Mouse (Mus musculus) neutrophil, adult 65 days (primary cell): ENCODE results near the gene Gm8127. TPM values are rescaled to one million over a fixed set of nuclear protein-coding genes. Genes with fewer than 3 reads are reported as not detected.

Experiments used
- total RNA-seq: library from RNA; stranded (reverse); gene quantifications from 2 replicates; pipeline ENCODE4 v1.2.4, GENCODE M21; 2023

Gene Gm8127
- not detected in 2 replicates for total RNA-seq

GRCm38 (mm10) chr14:43293503-43293902 is at the start of gene Gm8127:
Gm8127 (minus strand) TSS chr14:43293832.

GRCm38 (mm10) chr14:43274986-43275511 is 18.6 kb downstream of the Gm8127 start, which contains the start of gene Gm9732:
Gm9732 (plus strand) TSS chr14:43275036.

GRCm38 (mm10) chr14:43258349-43258748 is 35.3 kb downstream of the Gm8127 start, which contains the start of gene Gm8126:
Gm8126 (plus strand) TSS chr14:43258649.

Other genes with a start within 250 kb of the Gm8127 start
- not detected in 2 replicates for gene Gm8094, start 217.2 kb downstream of the Gm8127 start, total RNA-seq
- gene Gm8104, start 193.2 kb downstream of the Gm8127 start, total RNA-seq, result not detected in 2 replicates
- gene Gm7233, start 114.0 kb downstream of the Gm8127 start, total RNA-seq, result not detected in 2 replicates
- not detected in 2 replicates for gene Gm8122, start 58.5 kb downstream of the Gm8127 start, total RNA-seq
- not detected in 2 replicates for gene Gm8126, start 35.2 kb downstream of the Gm8127 start, total RNA-seq
- gene Gm9732, start 18.8 kb downstream of the Gm8127 start, total RNA-seq, result not detected in 2 replicates
- gene 1700001F09Rik, start 54.0 kb upstream of the Gm8127 start, total RNA-seq, result not detected in 2 replicates
- not detected in 2 replicates for gene Gm8138, start 122.5 kb upstream of the Gm8127 start, total RNA-seq
- not detected in 2 replicates for gene Gm5799, start 249.7 kb upstream of the Gm8127 start, total RNA-seq